Mouse (Mus musculus): ENCODE measurements around the gene Borcs5. TPM values are rescaled to one million over a fixed set of nuclear protein-coding genes. Genes with fewer than 3 reads are reported as not detected.

Borcs5 gene
- polyA plus RNA-seq, 1 experiment: 2.7 TPM

- TF ChIP-seq GATA1 (IDR thresholded peaks at IDR 0.05; ENCODE audit: low read length) (no peak), TAL1 (IDR thresholded peaks at IDR 0.05; ENCODE audit: low read length) (no peak)
- peaks cover 9% of the 10 kb centered on the region; the same call in 1 of the 2 replicates for H3K36me3 ChIP-seq (ENCODE audit: control insufficient read depth)
Measured at GRCm38 (mm10) chr6:134730978-134731377, 91.7 kb downstream of the Borcs5 start.

GRCm38 (mm10) chr6:134732813-134733212 is 93.5 kb downstream of the Borcs5 start:
- TF ChIP-seq TAL1 (IDR thresholded peaks at IDR 0.05; ENCODE audit: low read length) (no peak), GATA1 (IDR thresholded peaks at IDR 0.05; ENCODE audit: low read length) (no peak)
- no peaks in the 10 kb centered on the region for H3K9me3 ChIP-seq (ENCODE audit: control insufficient read depth, low read length)
- peaks cover 15% of the 10 kb centered on the region for H3K4me1 ChIP-seq (ENCODE audit: control insufficient read depth)
- H3K4me3 ChIP-seq (replicated peaks): no peak overlapping the region
- no peaks in the 10 kb centered on the region for H3K27me3 ChIP-seq (ENCODE audit: control insufficient read depth)
- H3K36me3 ChIP-seq (ENCODE audit: control insufficient read depth): peaks cover 11% of the 10 kb centered on the region; the same call in 1 of the 2 replicates

More at GRCm38 (mm10) chr6:134730978-134731377, 91.7 kb downstream of the Borcs5 start:
- no peaks in the 10 kb centered on the region for H3K9me3 ChIP-seq (ENCODE audit: control insufficient read depth, low read length)
- H3K27me3 ChIP-seq (ENCODE audit: control insufficient read depth): no peaks in the 10 kb centered on the region
- peaks cover 15% of the 10 kb centered on the region for H3K4me1 ChIP-seq (ENCODE audit: control insufficient read depth)
- no peak overlapping the region for H3K4me3 ChIP-seq (replicated peaks)

DNA sequence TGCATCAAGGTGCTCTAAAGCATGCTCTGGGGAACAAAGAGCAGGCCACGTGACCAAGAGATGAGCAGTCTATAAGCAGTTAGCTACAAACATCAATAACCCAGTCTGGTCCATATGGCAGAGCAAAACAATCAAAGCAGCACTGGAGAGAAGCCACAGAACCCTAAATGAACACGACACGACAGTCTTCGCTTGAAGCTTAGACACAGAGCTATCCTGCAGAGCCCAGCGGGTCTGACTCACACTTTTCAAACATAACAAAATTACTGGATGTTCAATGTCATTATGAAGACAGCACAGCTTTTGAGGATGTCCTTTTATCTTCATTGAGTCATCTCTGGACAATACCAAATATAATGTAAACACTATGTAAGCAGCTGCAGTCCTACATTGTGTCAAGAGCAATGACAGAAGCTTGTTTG is 94.5 kb downstream of the Borcs5 start:
- TF ChIP-seq TAL1 (IDR thresholded peaks at IDR 0.05; ENCODE audit: low read length): no peak
- TF ChIP-seq GATA1 (IDR thresholded peaks at IDR 0.05; ENCODE audit: low read length): no peak
- Histone ChIP-seq H3K4me1 (ENCODE audit: control insufficient read depth) (peaks cover 15% of the 10 kb centered on the region), H3K27me3 (ENCODE audit: control insufficient read depth) (no peaks in the 10 kb centered on the region), H3K36me3 (ENCODE audit: control insufficient read depth) (peaks cover 5% of the 10 kb centered on the region), H3K9me3 (ENCODE audit: control insufficient read depth, low read length) (no peaks in the 10 kb centered on the region), H3K4me3 (replicated peaks) (no peak overlapping the region)

DNA sequence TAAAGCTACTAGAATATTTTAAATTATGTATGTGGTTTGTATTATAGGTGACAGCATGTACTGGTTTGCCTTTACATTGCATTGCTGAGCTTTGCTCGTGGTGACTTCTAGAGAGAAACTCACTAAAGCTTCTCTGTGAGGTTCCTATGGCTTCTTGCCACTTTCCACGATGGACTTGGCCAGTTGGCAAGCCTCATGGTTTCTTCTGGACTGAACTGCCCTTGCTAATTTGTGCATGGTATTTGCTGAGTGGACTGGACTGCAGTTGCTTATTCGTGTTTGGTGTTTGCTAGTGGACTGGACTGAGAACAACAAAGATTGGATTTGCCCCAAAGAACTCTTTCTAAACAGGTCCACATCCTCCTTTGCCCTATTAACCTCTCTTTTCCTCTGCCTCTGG is 97.5 kb downstream of the Borcs5 start:
- TF ChIP-seq GATA1 (IDR thresholded peaks at IDR 0.05; ENCODE audit: low read length) (no peak), TAL1 (IDR thresholded peaks at IDR 0.05; ENCODE audit: low read length) (no peak)

GRCm38 (mm10) chr6:134743568-134743967 is 104.3 kb downstream of the Borcs5 start:
- H3K9me3 ChIP-seq (ENCODE audit: control insufficient read depth, low read length): no peaks in the 10 kb centered on the region
- H3K4me1 ChIP-seq (ENCODE audit: control insufficient read depth): no peaks in the 10 kb centered on the region
- peaks cover 9% of the 10 kb centered on the region for H3K36me3 ChIP-seq (ENCODE audit: control insufficient read depth)
- TF ChIP-seq TAL1 (IDR thresholded peaks at IDR 0.05; ENCODE audit: low read length) (no peak), GATA1 (IDR thresholded peaks at IDR 0.05; ENCODE audit: low read length) (no peak)
- H3K4me3 ChIP-seq (replicated peaks): no peak overlapping the region
- no peaks in the 10 kb centered on the region for H3K27me3 ChIP-seq (ENCODE audit: control insufficient read depth)

More for the DNA sequence above, 97.5 kb downstream of the Borcs5 start:
- Histone ChIP-seq H3K4me1 (ENCODE audit: control insufficient read depth) (peaks cover 4% of the 10 kb centered on the region), H3K36me3 (ENCODE audit: control insufficient read depth) (peaks cover 12% of the 10 kb centered on the region), H3K27me3 (ENCODE audit: control insufficient read depth) (no peaks in the 10 kb centered on the region), H3K4me3 (replicated peaks) (no peak overlapping the region), H3K9me3 (ENCODE audit: control insufficient read depth, low read length) (no peaks in the 10 kb centered on the region)

- H3K27me3 ChIP-seq (ENCODE audit: control insufficient read depth): no peaks in the 10 kb centered on the region
- no peaks in the 10 kb centered on the region for H3K9me3 ChIP-seq (ENCODE audit: control insufficient read depth, low read length)
- H3K36me3 ChIP-seq (ENCODE audit: control insufficient read depth): no peaks in the 10 kb centered on the region; the same call in 1 of the 2 replicates
- no peaks in the 10 kb centered on the region for H3K4me1 ChIP-seq (ENCODE audit: control insufficient read depth)
- no peak overlapping the region for H3K4me3 ChIP-seq (replicated peaks)
- no peak for TF ChIP-seq GATA1 (IDR thresholded peaks at IDR 0.05; ENCODE audit: low read length)
- no peak for TF ChIP-seq TAL1 (IDR thresholded peaks at IDR 0.05; ENCODE audit: low read length)
Measured at GRCm38 (mm10) chr6:134745876-134746275, 106.6 kb downstream of the Borcs5 start.

DNA sequence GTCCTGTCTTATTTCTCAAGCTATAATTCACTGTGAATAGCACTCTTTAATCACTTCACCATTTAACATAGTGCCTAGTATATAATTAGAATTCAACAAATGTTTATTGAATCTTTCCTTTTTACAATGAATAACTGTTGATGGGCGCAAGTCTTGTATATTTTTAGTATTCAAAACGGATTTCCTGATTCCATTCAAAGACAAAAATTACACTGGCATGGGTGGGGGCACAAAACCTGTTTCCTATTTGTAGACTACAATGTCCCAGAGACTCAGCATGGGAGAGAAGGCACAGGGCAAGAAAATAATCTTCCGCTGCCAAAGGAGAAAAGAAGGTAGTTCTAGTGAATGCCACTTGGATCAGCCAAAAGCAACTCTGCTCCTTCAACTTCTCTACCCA is 108.8 kb downstream of the Borcs5 start:
- Histone ChIP-seq H3K36me3 (ENCODE audit: control insufficient read depth) (peaks cover 3% of the 10 kb centered on the region; the same call in 1 of the 2 replicates), H3K4me1 (ENCODE audit: control insufficient read depth) (no peaks in the 10 kb centered on the region; the same call in none of the 2 replicates), H3K27me3 (ENCODE audit: control insufficient read depth) (no peaks in the 10 kb centered on the region), H3K4me3 (replicated peaks) (no peak overlapping the region), H3K9me3 (ENCODE audit: control insufficient read depth, low read length) (no peaks in the 10 kb centered on the region)
- TF ChIP-seq TAL1 (IDR thresholded peaks at IDR 0.05; ENCODE audit: low read length) (no peak), GATA1 (IDR thresholded peaks at IDR 0.05; ENCODE audit: low read length) (no peak)

DNA sequence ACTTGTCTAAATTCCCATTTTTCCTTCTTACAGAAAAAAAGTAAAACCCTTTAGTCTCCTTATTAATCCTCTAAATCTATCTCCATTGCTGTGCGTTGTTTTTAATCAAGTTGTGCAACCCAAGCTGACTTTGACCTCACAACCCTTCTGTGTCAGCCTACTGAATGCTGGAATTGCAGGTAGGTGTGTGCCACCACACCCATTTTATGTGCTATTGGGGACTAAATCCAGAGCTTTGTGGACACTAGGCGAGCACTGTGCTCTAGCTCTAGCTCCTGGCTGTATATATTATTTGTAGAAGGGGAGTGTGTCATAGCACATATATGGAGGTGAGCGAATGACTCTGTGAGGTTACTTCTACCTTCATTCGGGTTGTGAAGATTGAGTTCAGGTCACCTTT is 111.8 kb downstream of the Borcs5 start:
- TF ChIP-seq GATA1 (IDR thresholded peaks at IDR 0.05; ENCODE audit: low read length): no peak
- no peak for TF ChIP-seq TAL1 (IDR thresholded peaks at IDR 0.05; ENCODE audit: low read length)
- no peaks in the 10 kb centered on the region for H3K27me3 ChIP-seq (ENCODE audit: control insufficient read depth)
- no peaks in the 10 kb centered on the region for H3K9me3 ChIP-seq (ENCODE audit: control insufficient read depth, low read length)
- peaks cover 10% of the 10 kb centered on the region for H3K4me1 ChIP-seq (ENCODE audit: control insufficient read depth)
- peaks cover 10% of the 10 kb centered on the region for H3K36me3 ChIP-seq (ENCODE audit: control insufficient read depth)
- no peak overlapping the region for H3K4me3 ChIP-seq (replicated peaks)

DNA sequence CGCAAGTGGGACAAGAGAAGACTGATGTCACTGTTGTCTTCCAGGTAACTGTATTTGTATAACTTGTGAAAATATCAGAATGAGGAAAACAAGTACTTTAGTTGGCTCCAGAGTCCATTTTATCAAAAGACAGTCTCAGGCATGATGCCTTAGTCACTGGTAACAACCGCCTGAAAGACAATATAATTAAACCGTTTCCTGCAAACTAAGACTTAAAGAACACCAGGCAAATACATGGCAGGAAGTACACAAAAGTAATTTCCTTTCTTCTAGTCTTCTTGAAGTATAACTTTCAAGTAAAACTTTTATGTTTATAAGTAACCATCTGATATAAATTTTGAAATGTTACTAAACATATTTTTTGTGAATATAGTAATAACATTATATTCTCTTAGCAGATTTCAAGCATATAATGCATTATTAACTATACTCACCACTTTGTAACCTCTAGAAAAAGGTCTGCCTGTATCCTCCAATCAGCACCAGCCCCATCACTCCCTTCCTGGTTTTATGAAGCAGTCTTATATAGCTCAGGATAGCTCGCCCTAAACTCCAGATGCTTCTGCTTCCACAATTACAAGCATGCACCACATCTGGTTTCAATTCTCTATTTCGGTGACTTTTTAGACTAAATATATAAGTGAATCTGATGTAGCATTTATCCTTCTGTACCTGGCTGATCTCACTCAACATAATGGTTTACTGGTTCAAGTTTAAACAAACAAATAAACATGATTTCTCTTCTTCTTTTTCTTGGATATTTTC is 112.8 kb downstream of the Borcs5 start:
- Histone ChIP-seq H3K36me3 (ENCODE audit: control insufficient read depth) (peaks cover 13% of the 10 kb centered on the region), H3K27me3 (ENCODE audit: control insufficient read depth) (no peaks in the 10 kb centered on the region), H3K9me3 (ENCODE audit: control insufficient read depth, low read length) (no peaks in the 10 kb centered on the region), H3K4me1 (ENCODE audit: control insufficient read depth) (peaks cover 10% of the 10 kb centered on the region), H3K4me3 (replicated peaks) (no peak overlapping the region)
- TF ChIP-seq TAL1 (IDR thresholded peaks at IDR 0.05; ENCODE audit: low read length): no peak
- no peak for TF ChIP-seq GATA1 (IDR thresholded peaks at IDR 0.05; ENCODE audit: low read length)

Measured in erythroblast, embryonic 14.5 days (primary cell).